17 mouse cellular contexts compared by ENCODE assay signal in the genomic region with DNA sequence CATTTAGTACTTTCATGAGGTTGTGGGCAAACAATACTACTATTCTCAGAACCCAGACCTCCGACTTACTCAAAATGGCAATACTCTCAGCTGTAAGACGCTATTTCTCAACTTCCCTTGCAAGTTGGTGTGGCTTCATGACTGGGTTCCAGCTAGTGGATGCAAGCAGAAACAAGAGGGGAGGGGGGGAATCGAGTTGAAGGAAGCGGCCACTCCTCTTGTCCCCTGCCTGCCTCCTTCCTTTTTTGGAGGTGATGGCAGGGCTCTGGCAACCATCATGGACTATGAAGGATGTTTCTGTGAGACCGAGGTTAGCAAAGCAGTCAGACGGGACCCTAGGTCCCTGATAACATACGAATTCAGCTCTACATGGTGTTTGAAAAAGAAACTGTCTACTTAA.
A peak's percentile ranks its signal among the peaks of the same experiment; 100 is the strongest.
DNase-seq lines count a peak whose midpoint lies in the region; ATAC-seq lines count a peak whose summit lies in the region.
"Had no signal": no experiment of that assay in that cellular context is flagged by ENCODE, and none has a peak within 500 bp of the region (broad histone marks: within the 10 kb centered on the region; RNA-seq: fewer than 3 reads in every experiment).

No protein-coding gene starts in this region.

- H3K27me3 ChIP-seq in heart, embryonic 11.5 days (ENCODE audit: control insufficient read depth, insufficient read depth, low read length) = no peaks in the 10 kb centered on the region
- H3K27me3 ChIP-seq in lung, embryonic 15.5 days = no peaks in the 10 kb centered on the region
- no peaks in the 10 kb centered on the region for H3K27me3 ChIP-seq in forebrain, embryonic 16.5 days (replicated peaks; ENCODE audit: control insufficient read depth, insufficient read depth, low read length)
- H3K27me3 ChIP-seq: forebrain, embryonic 13.5 days; neural tube, embryonic 12.5 days; Patski had no signal

- no peaks in the 10 kb centered on the region for H3K9me3 ChIP-seq in heart, embryonic 11.5 days (replicated peaks; ENCODE audit: control insufficient read depth, low read length)
- H3K9me3 ChIP-seq in lung, embryonic 15.5 days = no peaks in the 10 kb centered on the region
- H3K9me3 ChIP-seq in forebrain, embryonic 16.5 days (ENCODE audit: control insufficient read depth, low read length) = 0 out of 2 replicates have a peak, but pooled peaks cover 2% of the 10 kb centered on the region
- H3K9me3 ChIP-seq: forebrain, embryonic 13.5 days; neural tube, embryonic 12.5 days had no signal

- ATAC-seq in heart, embryonic 11.5 days (replicated peaks; ENCODE audit: insufficient number of reproducible peaks, low FRiP score, low TSS enrichment) = 0 out of 2 replicates have a peak, but pooled peaks have one; percentile 35
- peak; percentile 77 for ATAC-seq in lung, embryonic 15.5 days (ENCODE audit: borderline replicate concordance, extremely low read depth, low FRiP score, low TSS enrichment)
- no peak for ATAC-seq in megakaryocyte-erythroid progenitor cell, adult 5-6 weeks (replicated peaks; ENCODE audit: low FRiP score, low TSS enrichment, poor library complexity, severe bottlenecking)
- no peak for ATAC-seq in forebrain, embryonic 16.5 days
- ATAC-seq: forebrain, embryonic 13.5 days; Patski had no signal

- no peak overlapping the region for H3K4me2 ChIP-seq in heart, embryonic 11.5 days
- H3K4me2 ChIP-seq in lung, embryonic 15.5 days = peak overlapping the region; percentile 19; the same call in 1 of the 2 replicates
- H3K4me2 ChIP-seq in forebrain, embryonic 16.5 days (ENCODE audit: low read length) = no peak overlapping the region
- H3K4me2 ChIP-seq: forebrain, embryonic 13.5 days; neural tube, embryonic 12.5 days had no signal

- no peak overlapping the region for H3K9ac ChIP-seq in heart, embryonic 11.5 days (ENCODE audit: low read depth, low read length)
- H3K9ac ChIP-seq in lung, embryonic 15.5 days = no peak overlapping the region
- H3K9ac ChIP-seq in forebrain, embryonic 16.5 days (replicated peaks; ENCODE audit: low read depth, low read length) = no peak overlapping the region
- H3K9ac ChIP-seq: forebrain, embryonic 13.5 days; neural tube, embryonic 12.5 days had no signal

- H3K27ac ChIP-seq in heart, embryonic 11.5 days (ENCODE audit: low read depth, low read length) = peak overlapping the region; percentile 42; the same call in 1 of the 2 replicates
- H3K27ac ChIP-seq in lung, embryonic 15.5 days = 0 out of 2 replicates have a peak overlapping the region, but pooled peaks have one; percentile 9
- H3K27ac ChIP-seq in forebrain, embryonic 16.5 days (ENCODE audit: low read length) = no peak overlapping the region
- H3K27ac ChIP-seq: forebrain, embryonic 13.5 days; neural tube, embryonic 12.5 days had no signal

- H3K4me3 ChIP-seq in heart, embryonic 11.5 days (ENCODE audit: low read depth, low read length) = no peak overlapping the region
- no peak overlapping the region for H3K4me3 ChIP-seq in lung, embryonic 15.5 days
- no peak overlapping the region for H3K4me3 ChIP-seq in forebrain, embryonic 16.5 days (replicated peaks; ENCODE audit: low read length)
- H3K4me3 ChIP-seq: forebrain, embryonic 13.5 days; neural tube, embryonic 12.5 days had no signal

- DNase-seq in heart, adult 9 months (ENCODE audit: low spot score in 2 of 2) = no peak
- DNase-seq in lung, adult 18-20 months = no peak
- peak; percentile 51 for DNase-seq in lung, postnatal 10 days
- DNase-seq in layer of hippocampus, adult 11-12 months (ENCODE audit: low spot score) = no peak
- DNase-seq: cerebellum, postnatal 10 days; heart, postnatal 14 days; kidney, adult 9 months; kidney, postnatal 4 days; left cerebral cortex, postnatal 4 days; thymus, postnatal 25 days had no signal

- WGBS in heart, embryonic 11.5 days (ENCODE audit: insufficient replicate concordance) = 27% methylated on average over 7 of the region's 7 CpGs
- 27% methylated on average over 7 of the region's 7 CpGs for WGBS in lung, embryonic 15.5 days
- WGBS in forebrain, embryonic 16.5 days = 78% methylated on average over 7 of the region's 7 CpGs

- peaks cover 11% of the 10 kb centered on the region for H3K4me1 ChIP-seq in heart, embryonic 11.5 days (ENCODE audit: control insufficient read depth, insufficient read depth, low read length)
- H3K4me1 ChIP-seq in lung, embryonic 15.5 days = peaks cover 13% of the 10 kb centered on the region; the same call in 1 of the 2 replicates
- H3K4me1 ChIP-seq in forebrain, embryonic 16.5 days (replicated peaks; ENCODE audit: control insufficient read depth, insufficient read depth, low read length) = no peaks in the 10 kb centered on the region
- H3K4me1 ChIP-seq: neural tube, embryonic 12.5 days had no signal

- H3K36me3 ChIP-seq in heart, embryonic 11.5 days (ENCODE audit: control insufficient read depth, insufficient read depth, low read length) = no peaks in the 10 kb centered on the region
- no peaks in the 10 kb centered on the region for H3K36me3 ChIP-seq in lung, embryonic 15.5 days
- no peaks in the 10 kb centered on the region for H3K36me3 ChIP-seq in forebrain, embryonic 16.5 days (ENCODE audit: control insufficient read depth, insufficient read depth)
- H3K36me3 ChIP-seq: neural tube, embryonic 12.5 days had no signal

Comparison
In these comparisons a context has a peak if more than half of its experiments do, and no peak if none do; other contexts are left out.
1. ATAC-seq: peak in heart, embryonic 11.5 days (single experiment) and lung, embryonic 15.5 days (single experiment); none in megakaryocyte-erythroid progenitor cell, adult 5-6 weeks (single experiment) and forebrain, embryonic 16.5 days (single experiment).